Mouse (Mus musculus): ENCODE measurements around the gene Gm47985.

DNA sequence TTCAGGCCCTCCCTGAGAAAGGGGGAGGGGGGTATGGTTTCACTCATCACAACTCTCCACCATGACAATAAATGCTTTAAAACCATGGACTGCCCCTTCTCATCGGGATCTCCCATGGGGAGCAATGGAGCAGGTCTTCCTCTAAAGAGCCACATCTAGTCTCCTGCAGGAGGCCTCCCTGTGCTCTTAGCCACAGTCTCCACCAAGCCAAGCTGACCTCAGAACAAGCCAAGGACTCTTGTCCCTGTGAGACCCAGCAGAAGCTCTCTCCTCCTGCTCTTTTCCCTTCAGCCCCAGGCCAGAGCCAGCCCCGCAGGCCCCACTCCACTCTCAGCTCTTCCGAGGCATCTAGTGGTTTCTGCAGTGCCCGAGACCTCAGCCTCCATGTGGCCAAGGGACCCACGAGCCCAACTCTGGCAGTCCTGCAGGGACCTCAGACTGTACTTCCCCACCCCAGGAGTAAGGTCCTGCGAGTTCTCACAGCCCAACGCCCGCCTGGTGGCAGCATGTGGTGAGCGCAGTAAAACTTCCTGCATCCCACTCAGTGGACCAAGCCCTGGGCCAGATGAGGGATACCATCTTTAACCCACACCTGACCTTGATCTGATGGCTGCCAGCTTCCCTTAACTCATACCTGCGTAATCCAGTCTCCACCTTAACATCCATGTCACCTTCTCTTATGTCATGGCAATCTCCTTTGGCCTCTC lies 40.4 kb downstream of the Gm47985 start:
- TF ChIP-seq MAZ (IDR thresholded peaks at IDR 0.05; ENCODE audit: low read depth, low read length) (no peak), CTCF (conservative IDR thresholded peaks at IDR 0.05 in 1 of 2, IDR thresholded peaks at IDR 0.05 in 1 of 2; ENCODE audit: low read depth in 2 of 2, low read length in 2 of 2) (peak in 1 of 2 experiments; percentile 9; a peak in 1 of 4 replicates), MAFK (IDR thresholded peaks at IDR 0.05; ENCODE audit: insufficient replicate concordance, low read length) (no peak), POLR2A (IDR thresholded peaks at IDR 0.05; ENCODE audit: low read depth, low read length) (no peak), RAD21 (IDR thresholded peaks at IDR 0.05; ENCODE audit: low read depth, low read length) (no peak), IRF4 (IDR thresholded peaks at IDR 0.05; ENCODE audit: low read depth, low read length) (no peak), MAX (IDR thresholded peaks at IDR 0.05; ENCODE audit: low read length) (no peak), UBTF (IDR thresholded peaks at IDR 0.05; ENCODE audit: low read depth, low read length) (no peak), EP300 (IDR thresholded peaks at IDR 0.05; ENCODE audit: low read length) (no peak), MXI1 (IDR thresholded peaks at IDR 0.05; ENCODE audit: low read depth, low read length) (no peak), HCFC1 (IDR thresholded peaks at IDR 0.05; ENCODE audit: low read depth, low read length) (no peak), E2F4 (IDR thresholded peaks at IDR 0.05; ENCODE audit: insufficient replicate concordance, low read depth, low read length) (no peak), ZMIZ1 (IDR thresholded peaks at IDR 0.05; ENCODE audit: low read depth, low read length) (no peak)
